Mouse (Mus musculus): ENCODE results near the gene Zfyve27. TPM values are rescaled to one million over a fixed set of nuclear protein-coding genes. Genes with fewer than 3 reads are reported as not detected.
A peak's percentile ranks its signal among the peaks of the same experiment; 100 is the strongest.

Gene Zfyve27
- polyA plus RNA-seq, 1 experiment from 2014 or later, result 17.5 TPM

DNA sequence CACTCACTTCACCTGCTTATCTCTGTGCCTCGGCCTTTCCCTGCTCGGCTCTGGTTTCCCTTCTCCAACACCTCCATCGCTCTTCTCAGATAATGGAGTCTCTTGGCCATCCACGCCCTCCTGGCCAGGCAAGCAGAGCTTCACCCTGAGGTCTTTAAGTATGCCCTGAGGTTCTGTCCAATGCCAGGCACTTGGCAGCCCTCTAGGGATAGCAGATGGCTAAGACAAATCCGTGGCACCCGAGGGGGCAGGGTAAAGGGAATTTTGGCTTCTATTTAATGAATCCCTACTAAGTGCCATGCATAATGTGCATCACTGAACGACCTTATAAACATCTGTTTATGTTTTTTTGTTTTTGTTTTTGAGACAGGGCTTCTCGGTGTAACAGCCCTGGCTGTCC is 38.7 kb downstream of the Zfyve27 start:
- Histone ChIP-seq H3K36me3 (ENCODE audit: control insufficient read depth, insufficient read depth, low read length) (no peaks in the 10 kb centered on the region), H3K9ac (ENCODE audit: low read length) (no peak overlapping the region), H3K27ac (ENCODE audit: low read depth) (no peak overlapping the region), H3K27me3 (replicated peaks; ENCODE audit: control insufficient read depth, insufficient read depth, low read length) (peaks cover 56% of the 10 kb centered on the region), H3K4me3 (ENCODE audit: low read depth, low read length) (peak overlapping the region; percentile 31; the same call in 1 of the 2 replicates), H3K4me2 (ENCODE audit: low read length) (peak overlapping the region; percentile 44), H3K4me1 (replicated peaks; ENCODE audit: control insufficient read depth, insufficient read depth, low read length) (0 out of 2 replicates have a peak, but pooled peaks cover 3% of the 10 kb centered on the region), H3K9me3 (ENCODE audit: control insufficient read depth, low read length) (no peaks in the 10 kb centered on the region)
- ATAC-seq (replicated peaks; ENCODE audit: low FRiP score, low TSS enrichment, low read depth) (no peak), DNase-seq (ENCODE audit: low spot score) (no peak)
- 38% methylated on average over 8 of the region's 8 CpGs for whole genome bisulfite sequencing

DNA sequence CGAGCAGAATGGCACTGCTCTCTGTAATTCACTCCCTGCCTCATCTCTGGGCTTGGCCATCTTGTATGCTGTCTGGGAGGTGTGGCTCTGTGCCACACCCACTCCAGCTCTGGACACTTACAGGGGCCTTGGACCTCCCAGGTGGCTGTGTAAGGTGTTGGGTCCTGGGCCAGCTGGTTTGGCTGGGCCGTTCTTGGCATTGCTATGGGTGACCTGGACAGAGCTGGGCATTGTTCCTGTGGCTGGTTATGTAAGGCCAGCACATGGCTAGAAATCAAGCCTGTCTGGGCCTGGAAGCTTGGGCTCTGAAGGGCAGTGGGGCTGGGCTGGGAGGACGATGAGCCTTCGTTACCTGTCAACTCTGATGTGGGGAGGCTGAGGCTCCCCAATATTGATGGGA is 40.6 kb downstream of the Zfyve27 start:
- H3K36me3 ChIP-seq (ENCODE audit: control insufficient read depth, insufficient read depth, low read length), result no peaks in the 10 kb centered on the region
- H3K9me3 ChIP-seq (ENCODE audit: control insufficient read depth, low read length), result no peaks in the 10 kb centered on the region
- WGBS, result 74% methylated on average over 4 of the region's 4 CpGs
- H3K27ac ChIP-seq (ENCODE audit: low read depth), result no peak overlapping the region
- no peak for DNase-seq (ENCODE audit: low spot score)
- 0 out of 2 replicates have a peak, but pooled peaks cover 3% of the 10 kb centered on the region for H3K4me1 ChIP-seq (replicated peaks; ENCODE audit: control insufficient read depth, insufficient read depth, low read length)
- H3K27me3 ChIP-seq (replicated peaks; ENCODE audit: control insufficient read depth, insufficient read depth, low read length), result peaks cover 44% of the 10 kb centered on the region
- no peak overlapping the region for H3K4me2 ChIP-seq (ENCODE audit: low read length)
- no peak for ATAC-seq (replicated peaks; ENCODE audit: low FRiP score, low TSS enrichment, low read depth)
- H3K4me3 ChIP-seq (ENCODE audit: low read depth, low read length), result no peak overlapping the region
- H3K9ac ChIP-seq (ENCODE audit: low read length), result no peak overlapping the region

DNA sequence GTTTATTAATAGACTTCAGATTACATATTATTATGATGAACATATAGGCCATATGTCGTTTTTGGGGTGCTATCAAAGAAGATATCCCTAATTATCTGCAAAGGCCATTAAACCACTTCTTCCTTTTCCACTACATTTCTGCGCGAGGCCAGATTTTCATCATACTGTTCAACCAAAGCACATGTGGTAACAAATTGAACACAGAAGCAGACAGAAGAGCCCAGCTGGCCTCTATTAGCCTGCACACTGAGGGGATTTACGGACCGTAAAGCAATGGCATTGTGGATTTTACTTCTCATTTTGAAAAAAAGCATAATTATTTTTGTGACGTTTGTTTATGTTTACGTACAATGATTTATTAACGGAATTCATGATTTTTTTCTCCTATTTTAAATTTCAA is 41.5 kb downstream of the Zfyve27 start:
- DNase-seq (ENCODE audit: low spot score), result no peak
- H3K4me3 ChIP-seq (ENCODE audit: low read depth, low read length), result no peak overlapping the region
- 75% methylated on average over 8 of the region's 8 CpGs for WGBS

DNA sequence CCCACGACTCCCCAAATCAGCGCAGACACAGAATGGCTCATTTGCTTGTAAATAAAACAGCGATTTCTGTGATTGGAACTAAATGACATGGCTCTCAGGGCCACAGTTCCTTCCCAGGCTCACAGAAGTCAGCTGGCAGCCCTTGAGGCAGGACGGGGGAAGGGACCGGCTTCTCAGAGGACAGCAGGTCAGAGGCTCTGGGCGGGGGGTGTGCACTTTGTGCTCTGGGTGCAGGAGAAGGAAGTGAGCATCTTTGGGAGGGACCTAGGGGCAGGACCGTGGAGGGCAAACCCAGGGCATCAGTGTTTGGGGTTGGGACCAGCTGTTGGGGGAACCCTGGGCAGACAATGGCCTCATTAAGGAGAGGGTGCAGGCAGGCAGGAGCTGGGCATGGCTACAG is 45.7 kb downstream of the Zfyve27 start:
- Histone ChIP-seq H3K36me3 (ENCODE audit: control insufficient read depth, insufficient read depth, low read length) (no peaks in the 10 kb centered on the region), H3K4me2 (ENCODE audit: low read length) (no peak overlapping the region), H3K4me1 (replicated peaks; ENCODE audit: control insufficient read depth, insufficient read depth, low read length) (no peaks in the 10 kb centered on the region), H3K27me3 (replicated peaks; ENCODE audit: control insufficient read depth, insufficient read depth, low read length) (no peaks in the 10 kb centered on the region), H3K4me3 (ENCODE audit: low read depth, low read length) (no peak overlapping the region), H3K9me3 (ENCODE audit: control insufficient read depth, low read length) (no peaks in the 10 kb centered on the region), H3K9ac (ENCODE audit: low read length) (no peak overlapping the region), H3K27ac (ENCODE audit: low read depth) (no peak overlapping the region)
- 56% methylated on average over 7 of the region's 7 CpGs for WGBS
- DNase-seq (ENCODE audit: low spot score) (no peak), ATAC-seq (replicated peaks; ENCODE audit: low FRiP score, low TSS enrichment, low read depth) (no peak)

More for the DNA sequence above, 41.5 kb downstream of the Zfyve27 start:
- no peaks in the 10 kb centered on the region for H3K9me3 ChIP-seq (ENCODE audit: control insufficient read depth, low read length)
- 0 out of 2 replicates have a peak, but pooled peaks cover 3% of the 10 kb centered on the region for H3K4me1 ChIP-seq (replicated peaks; ENCODE audit: control insufficient read depth, insufficient read depth, low read length)
- H3K27ac ChIP-seq (ENCODE audit: low read depth), result no peak overlapping the region
- ATAC-seq (replicated peaks; ENCODE audit: low FRiP score, low TSS enrichment, low read depth), result no peak
- H3K36me3 ChIP-seq (ENCODE audit: control insufficient read depth, insufficient read depth, low read length), result no peaks in the 10 kb centered on the region
- H3K9ac ChIP-seq (ENCODE audit: low read length), result no peak overlapping the region
- peaks cover 35% of the 10 kb centered on the region for H3K27me3 ChIP-seq (replicated peaks; ENCODE audit: control insufficient read depth, insufficient read depth, low read length)
- no peak overlapping the region for H3K4me2 ChIP-seq (ENCODE audit: low read length)

DNA sequence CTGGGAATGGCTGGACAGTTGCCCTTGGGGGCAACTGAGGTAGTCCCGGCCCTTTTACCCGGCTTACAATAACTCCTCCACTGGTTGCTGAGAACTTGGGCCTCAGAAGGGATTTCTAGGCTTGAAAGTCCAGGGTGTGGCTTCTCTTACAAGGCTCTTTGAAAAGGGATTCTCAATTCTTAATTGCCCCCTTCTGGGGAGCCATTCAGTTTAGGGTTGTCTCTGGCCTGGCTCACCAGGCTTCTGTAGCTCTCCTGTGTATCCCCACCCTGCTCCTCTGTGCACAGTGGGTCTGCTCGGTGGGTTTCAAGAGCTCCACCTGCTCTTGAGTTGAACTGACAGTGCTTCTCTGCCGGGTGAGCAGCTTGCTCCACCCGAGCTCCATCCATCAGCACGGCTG is 46.2 kb downstream of the Zfyve27 start:
- Histone ChIP-seq H3K4me2 (ENCODE audit: low read length) (no peak overlapping the region), H3K9ac (ENCODE audit: low read length) (no peak overlapping the region), H3K4me3 (ENCODE audit: low read depth, low read length) (no peak overlapping the region), H3K27ac (ENCODE audit: low read depth) (no peak overlapping the region), H3K36me3 (ENCODE audit: control insufficient read depth, insufficient read depth, low read length) (no peaks in the 10 kb centered on the region), H3K9me3 (ENCODE audit: control insufficient read depth, low read length) (no peaks in the 10 kb centered on the region), H3K27me3 (replicated peaks; ENCODE audit: control insufficient read depth, insufficient read depth, low read length) (no peaks in the 10 kb centered on the region), H3K4me1 (replicated peaks; ENCODE audit: control insufficient read depth, insufficient read depth, low read length) (no peaks in the 10 kb centered on the region)
- WGBS, result 62% methylated on average over 6 of the region's 6 CpGs
- DNase-seq (ENCODE audit: low spot score) (no peak), ATAC-seq (replicated peaks; ENCODE audit: low FRiP score, low TSS enrichment, low read depth) (no peak)

DNA sequence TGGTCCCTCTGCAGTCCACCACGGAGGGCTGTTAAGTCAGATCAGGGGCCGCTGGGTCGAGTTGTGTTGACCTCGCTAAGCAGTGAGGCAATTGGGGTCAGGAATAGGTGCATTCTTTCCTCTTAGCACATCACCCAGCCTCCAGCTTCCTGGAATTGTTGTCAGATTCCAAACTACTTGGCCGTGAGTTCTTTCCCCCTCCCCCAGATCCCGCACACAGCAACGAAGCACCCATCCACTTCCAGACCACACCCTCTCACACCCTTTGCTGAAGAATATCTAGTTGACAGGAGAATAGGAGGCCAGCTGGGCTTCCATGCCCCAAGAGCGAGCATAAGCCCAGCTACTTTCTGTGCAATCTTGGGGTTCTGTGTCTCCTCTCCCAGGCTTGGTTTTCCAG is 48.2 kb downstream of the Zfyve27 start:
- Histone ChIP-seq H3K4me1 (replicated peaks; ENCODE audit: control insufficient read depth, insufficient read depth, low read length) (no peaks in the 10 kb centered on the region), H3K27me3 (replicated peaks; ENCODE audit: control insufficient read depth, insufficient read depth, low read length) (no peaks in the 10 kb centered on the region), H3K4me3 (ENCODE audit: low read depth, low read length) (no peak overlapping the region), H3K36me3 (ENCODE audit: control insufficient read depth, insufficient read depth, low read length) (no peaks in the 10 kb centered on the region), H3K9me3 (ENCODE audit: control insufficient read depth, low read length) (no peaks in the 10 kb centered on the region), H3K27ac (ENCODE audit: low read depth) (no peak overlapping the region), H3K4me2 (ENCODE audit: low read length) (no peak overlapping the region), H3K9ac (ENCODE audit: low read length) (no peak overlapping the region)
- DNase-seq (ENCODE audit: low spot score) (no peak), ATAC-seq (replicated peaks; ENCODE audit: low FRiP score, low TSS enrichment, low read depth) (no peak)
- 21% methylated on average over 8 of the region's 8 CpGs for WGBS

DNA sequence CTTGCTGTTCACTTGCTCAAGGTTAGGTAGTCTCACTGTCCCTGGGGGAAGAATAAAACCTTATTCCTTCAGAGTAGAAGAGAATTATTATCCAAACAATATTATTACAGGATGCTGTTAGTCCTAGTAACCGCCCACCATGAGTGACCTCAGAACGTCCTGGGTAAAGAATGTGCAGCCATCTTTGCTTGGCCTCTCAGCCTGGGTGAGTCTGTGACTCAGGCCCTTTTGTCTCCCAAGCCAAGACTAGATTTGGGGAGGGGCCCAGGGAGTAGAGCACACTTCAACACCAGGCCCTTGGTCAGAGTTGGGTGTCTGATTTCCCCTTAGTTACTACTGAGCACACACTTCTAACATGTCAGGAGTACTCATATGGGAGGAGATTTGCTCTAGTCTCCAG is 50.9 kb downstream of the Zfyve27 start:
- no peak overlapping the region; the same call in 1 of the 2 replicates for H3K27ac ChIP-seq (ENCODE audit: low read depth)
- H3K9ac ChIP-seq (ENCODE audit: low read length), result no peak overlapping the region
- DNase-seq (ENCODE audit: low spot score) (no peak), ATAC-seq (replicated peaks; ENCODE audit: low FRiP score, low TSS enrichment, low read depth) (no peak)
- H3K27me3 ChIP-seq (replicated peaks; ENCODE audit: control insufficient read depth, insufficient read depth, low read length), result no peaks in the 10 kb centered on the region
- WGBS, result 66% methylated on average over 2 of the region's 2 CpGs
- no peaks in the 10 kb centered on the region for H3K36me3 ChIP-seq (ENCODE audit: control insufficient read depth, insufficient read depth, low read length)
- no peaks in the 10 kb centered on the region for H3K9me3 ChIP-seq (ENCODE audit: control insufficient read depth, low read length)
- H3K4me2 ChIP-seq (ENCODE audit: low read length), result no peak overlapping the region
- no peaks in the 10 kb centered on the region for H3K4me1 ChIP-seq (replicated peaks; ENCODE audit: control insufficient read depth, insufficient read depth, low read length)
- H3K4me3 ChIP-seq (ENCODE audit: low read depth, low read length), result no peak overlapping the region

DNA sequence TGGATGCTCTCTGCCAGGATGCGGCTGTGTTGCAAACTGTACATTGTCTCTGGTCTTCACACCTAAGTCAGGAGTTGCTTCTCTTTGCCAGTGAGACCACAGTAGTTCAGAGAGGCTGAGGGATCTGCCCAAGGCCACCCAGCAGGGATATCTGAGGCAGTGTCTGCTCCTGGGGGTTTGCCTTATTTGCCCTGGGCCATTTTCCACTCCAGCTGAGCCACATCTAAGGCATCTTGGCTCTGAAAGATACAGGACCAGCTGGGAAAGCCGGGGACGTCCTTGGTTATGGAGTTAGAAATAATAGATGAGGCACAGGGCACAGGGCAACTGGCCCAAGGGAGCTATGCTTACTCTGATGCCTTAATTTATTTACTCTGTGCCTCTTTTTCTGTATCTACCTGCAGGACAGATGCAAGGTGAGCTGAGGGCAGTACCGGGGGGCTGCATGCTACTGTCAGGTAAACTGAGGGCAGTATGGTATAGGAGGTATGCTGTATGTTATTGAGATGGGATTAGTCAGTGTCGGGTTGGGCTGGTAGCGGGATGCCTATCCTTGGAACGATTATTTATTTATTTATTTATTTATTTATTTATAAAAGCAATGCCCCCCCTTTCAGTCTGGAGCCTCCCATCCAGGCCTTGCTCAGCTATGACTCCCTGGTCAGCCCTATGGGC is 53.1 kb downstream of the Zfyve27 start:
- peak; percentile 49 for DNase-seq (ENCODE audit: low spot score)
- Histone ChIP-seq H3K4me1 (replicated peaks; ENCODE audit: control insufficient read depth, insufficient read depth, low read length) (no peaks in the 10 kb centered on the region), H3K4me2 (ENCODE audit: low read length) (no peak overlapping the region), H3K9ac (ENCODE audit: low read length) (no peak overlapping the region), H3K4me3 (ENCODE audit: low read depth, low read length) (no peak overlapping the region), H3K36me3 (ENCODE audit: control insufficient read depth, insufficient read depth, low read length) (no peaks in the 10 kb centered on the region), H3K27me3 (replicated peaks; ENCODE audit: control insufficient read depth, insufficient read depth, low read length) (no peaks in the 10 kb centered on the region), H3K27ac (ENCODE audit: low read depth) (no peak overlapping the region), H3K9me3 (ENCODE audit: control insufficient read depth, low read length) (no peaks in the 10 kb centered on the region)
- 71% methylated on average over 7 of the region's 7 CpGs for WGBS
- ATAC-seq (replicated peaks; ENCODE audit: low FRiP score, low TSS enrichment, low read depth), result no peak

DNA sequence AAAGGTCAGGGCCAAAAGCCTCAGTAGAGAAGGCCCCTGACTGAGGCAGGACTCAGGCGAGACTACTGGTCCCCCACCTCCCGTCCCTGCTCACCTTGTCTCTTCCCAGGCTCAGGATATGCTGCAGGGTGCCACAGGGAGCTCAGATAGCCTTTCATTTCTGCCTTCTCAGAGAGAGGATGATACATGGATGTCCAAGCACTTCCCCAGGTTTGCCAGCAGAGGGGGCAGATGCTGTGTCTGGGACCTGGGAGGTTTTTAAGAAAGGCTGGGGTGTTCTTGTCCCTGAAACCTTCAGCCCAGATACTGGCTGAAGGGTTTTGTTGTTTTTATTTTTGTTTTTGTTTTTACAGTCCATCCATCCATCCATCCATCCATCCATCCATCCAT is 53.6 kb downstream of the Zfyve27 start:
- H3K36me3 ChIP-seq (ENCODE audit: control insufficient read depth, insufficient read depth, low read length), result no peaks in the 10 kb centered on the region
- H3K27ac ChIP-seq (ENCODE audit: low read depth), result no peak overlapping the region
- DNase-seq (ENCODE audit: low spot score) (no peak), ATAC-seq (replicated peaks; ENCODE audit: low FRiP score, low TSS enrichment, low read depth) (no peak)
- no peak overlapping the region for H3K9ac ChIP-seq (ENCODE audit: low read length)
- WGBS, result 13% methylated on average over 2 of the region's 2 CpGs
- no peaks in the 10 kb centered on the region for H3K27me3 ChIP-seq (replicated peaks; ENCODE audit: control insufficient read depth, insufficient read depth, low read length)
- no peaks in the 10 kb centered on the region for H3K4me1 ChIP-seq (replicated peaks; ENCODE audit: control insufficient read depth, insufficient read depth, low read length)
- H3K9me3 ChIP-seq (ENCODE audit: control insufficient read depth, low read length), result no peaks in the 10 kb centered on the region
- no peak overlapping the region for H3K4me3 ChIP-seq (ENCODE audit: low read depth, low read length)
- no peak overlapping the region for H3K4me2 ChIP-seq (ENCODE audit: low read length)
